Mouse (Mus musculus) lung, postnatal 0 days (tissue): Measurements from ENCODE around the gene Hnf4a. TPM values are rescaled to one million over a fixed set of nuclear protein-coding genes. Genes with fewer than 3 reads are reported as not detected.

Source experiments
- ATAC-seq: fragments of 200-750 bp; cut with Nextera tagmentation; 2 replicates; pipeline ENCODE4 v1.8.0; 2017; ENCODE audit warnings: moderate library complexity
- DNase-seq: peaks from one replicate; pipeline ENCODE4 v3.0.0-alpha.2; 2016; ENCODE audit warnings: low spot score
- H3K27ac ChIP-seq: fragments of 300-500 bp; sonication (generic); 2 replicates; pipeline ENCODE4 v1.5.1; 2014; ENCODE audit warnings: antibody characterized with exemption, mild to moderate bottlenecking, low read length, mixed read lengths
- H3K27me3 ChIP-seq: fragments of 300-500 bp; sonication (generic); replicated peaks from 2 replicates; pipeline ENCODE4 v1.6.1; 2014; ENCODE audit warnings: low read length, mixed read lengths; ENCODE audit not compliant: insufficient read depth
- H3K36me3 ChIP-seq: fragments of 300-500 bp; sonication (generic); 2 replicates; pipeline ENCODE4 v1.6.1; 2014; ENCODE audit warnings: low read length, mixed read lengths; ENCODE audit not compliant: insufficient read depth
- H3K4me1 ChIP-seq: fragments of 300-500 bp; sonication (generic); 2 replicates; pipeline ENCODE4 v1.6.1; 2014; ENCODE audit warnings: antibody characterized with exemption, low read depth, low read length, mixed read lengths; ENCODE audit not compliant: insufficient read depth
- H3K4me2 ChIP-seq: fragments of 300-500 bp; sonication (generic); replicated peaks from 2 replicates; pipeline ENCODE4 v1.6.1; 2014; ENCODE audit warnings: low read depth, mild to moderate bottlenecking, low read length, moderate library complexity, mixed read lengths
- H3K4me3 ChIP-seq: fragments of 300-500 bp; sonication (generic); 2 replicates; pipeline ENCODE4 v1.5.1; 2014; ENCODE audit warnings: low read depth, low read length
- H3K9ac ChIP-seq: fragments of 300-500 bp; sonication (generic); replicated peaks from 2 replicates; pipeline ENCODE4 v1.6.1; 2014; ENCODE audit warnings: low read depth, mild to moderate bottlenecking
- H3K9me3 ChIP-seq: fragments of 300-500 bp; sonication (generic); 2 replicates; pipeline ENCODE4 v1.6.1; 2016; ENCODE audit warnings: low read length, mixed read lengths
- CTCF ChIP-seq: IDR thresholded peaks from 2 replicates; pipeline ENCODE4 v1.5.1; 2016; ENCODE audit warnings: antibody characterized with exemption, mild to moderate bottlenecking
- EP300 ChIP-seq: IDR thresholded peaks from 2 replicates; pipeline ENCODE4 v1.6.1; 2016; ENCODE audit warnings: antibody characterized with exemption, mild to moderate bottlenecking, control low read depth
- WGBS: fragments of 180-500 bp; shearing (Covaris S2); extraction: QIAGEN DNeasy Blood & Tissue Kit; methylation state at CpG from one replicate; pipeline ENCODE4 v1.1.7; 2014; 5-methylcytosine and 5-hydroxymethylcytosine counted together
- polyA plus RNA-seq: library from polyadenylated mRNA; unstranded; fragments of >200 nt; fragmentation: Nextera tagmentation; extraction: Ambion mirVana; gene quantifications from 2 replicates; pipeline ENCODE4 v1.2.1, GENCODE M21; 2015

The Hnf4a gene
- polyA plus RNA-seq, 1 experiment from 2014 or later: 0.23 TPM

- no peak for ATAC-seq
- Histone ChIP-seq H3K9ac (no peak overlapping the region), H3K4me3 (no peak overlapping the region), H3K27me3 (no peaks in the 10 kb centered on the region), H3K4me1 (peaks cover 6% of the 10 kb centered on the region), H3K9me3 (no peaks in the 10 kb centered on the region), H3K27ac (peak overlapping the region; percentile 85), H3K4me2 (no peak overlapping the region), H3K36me3 (no peaks in the 10 kb centered on the region)
- TF ChIP-seq EP300 (no peak), CTCF (no peak)
- DNase-seq: no peak
- WGBS: 18% methylated on average over 3 of the region's 3 CpGs
These were observed 90.2 kb downstream of the Hnf4a start for GRCm38 (mm10) chr2:163596873-163597155.

GRCm38 (mm10) chr2:163597661-163598060, 91.1 kb downstream of the Hnf4a start:
- WGBS: 54% methylated on average over 4 of the region's 4 CpGs
- no peak overlapping the region for H3K4me3 ChIP-seq
- H3K36me3 ChIP-seq: no peaks in the 10 kb centered on the region
- H3K9me3 ChIP-seq: no peaks in the 10 kb centered on the region
- peaks cover 6% of the 10 kb centered on the region for H3K4me1 ChIP-seq
- ATAC-seq (no peak), DNase-seq (peak; percentile 77)
- H3K9ac ChIP-seq: no peak overlapping the region
- H3K27me3 ChIP-seq: no peaks in the 10 kb centered on the region
- no peak overlapping the region for H3K4me2 ChIP-seq
- peak overlapping the region; percentile 85; the same call in 1 of the 2 replicates for H3K27ac ChIP-seq
- TF ChIP-seq EP300: no peak
- TF ChIP-seq CTCF: peak; percentile 70

GRCm38 (mm10) chr2:163599226-163599625, 92.6 kb downstream of the Hnf4a start:
- Histone ChIP-seq H3K27ac (peak overlapping the region; percentile 4; the same call in 1 of the 2 replicates), H3K36me3 (no peaks in the 10 kb centered on the region), H3K4me1 (peaks cover 7% of the 10 kb centered on the region), H3K9ac (no peak overlapping the region), H3K9me3 (no peaks in the 10 kb centered on the region), H3K4me2 (no peak overlapping the region), H3K27me3 (no peaks in the 10 kb centered on the region), H3K4me3 (no peak overlapping the region)
- peak; percentile 64 for DNase-seq
- 0% methylated on average over 1 of the region's 1 CpGs for WGBS
- no peak for ATAC-seq
- TF ChIP-seq EP300: no peak
- peak; percentile 87 for TF ChIP-seq CTCF

- Histone ChIP-seq H3K9me3 (no peaks in the 10 kb centered on the region), H3K4me2 (no peak overlapping the region), H3K4me3 (no peak overlapping the region), H3K27me3 (no peaks in the 10 kb centered on the region), H3K4me1 (peaks cover 8% of the 10 kb centered on the region), H3K36me3 (no peaks in the 10 kb centered on the region), H3K9ac (no peak overlapping the region), H3K27ac (peak overlapping the region; percentile 96)
- ATAC-seq (peak; percentile 10; the same call in 1 of the 2 replicates), DNase-seq (peak; percentile 81)
- TF ChIP-seq CTCF (no peak), EP300 (peak; percentile 47)
- 72% methylated on average over 7 of the region's 7 CpGs for WGBS
These were observed 94.5 kb downstream of the Hnf4a start for GRCm38 (mm10) chr2:163601066-163601465.

GRCm38 (mm10) chr2:163601712-163602100, 95.1 kb downstream of the Hnf4a start:
- no peak for ATAC-seq
- Histone ChIP-seq H3K27ac (peak overlapping the region; percentile 96), H3K9me3 (no peaks in the 10 kb centered on the region), H3K4me1 (peaks cover 3% of the 10 kb centered on the region), H3K27me3 (no peaks in the 10 kb centered on the region), H3K36me3 (no peaks in the 10 kb centered on the region), H3K4me3 (peak overlapping the region; percentile 82; the same call in 1 of the 2 replicates), H3K9ac (no peak overlapping the region), H3K4me2 (peak overlapping the region; percentile 92)
- TF ChIP-seq EP300 (no peak), CTCF (no peak)
- no peak for DNase-seq
- 69% methylated on average over 7 of the region's 7 CpGs for WGBS

- Histone ChIP-seq H3K27ac (peak within 1 kb of the TSS; percentile 96), H3K9ac (peak within 1 kb of the TSS; percentile 97), H3K4me2 (peak within 1 kb of the TSS; percentile 92), H3K9me3 (no peaks in the 10 kb centered on the region), H3K4me3 (peak within 1 kb of the TSS; percentile 82), H3K4me1 (peaks cover 3% of the 10 kb centered on the region; the same call in 1 of the 2 replicates), H3K27me3 (no peaks in the 10 kb centered on the region), H3K36me3 (no peaks in the 10 kb centered on the region)
- TF ChIP-seq CTCF: peak; percentile 76
- TF ChIP-seq EP300: no peak
- peak; percentile 95 for DNase-seq
- peak; percentile 93 for ATAC-seq
- under 1% methylated on average over 57 of the region's 57 CpGs for WGBS
These were observed 95.7 kb downstream of the Hnf4a start, which contains the start of gene Ttpal for GRCm38 (mm10) chr2:163602101-163602971. Gene Ttpal, plus strand, starts transcription at chr2:163602314.
